Mouse (Mus musculus) heart, adult 2 months (tissue): ENCODE measurements around the gene Orai1. TPM values are rescaled to one million over a fixed set of nuclear protein-coding genes. Genes with fewer than 3 reads are reported as not detected.

Experiments
- DNase-seq, 2 experiments: peaks; one replicate each; pipeline ENCODE4 v3.0.0; 2021
- H3K27ac ChIP-seq: fragments of 200-600 bp; 2 replicates; pipeline ENCODE4 v1.8.1; 2022
- H3K27me3 ChIP-seq: fragments of 200-500 bp; 2 replicates; pipeline ENCODE4 v1.6.1; 2012; ENCODE audit warnings: mild to moderate bottlenecking, low read length, inconsistent platforms, mixed read lengths; ENCODE audit not compliant: control insufficient read depth, insufficient read depth
- H3K36me3 ChIP-seq: fragments of 200-500 bp; 2 replicates; pipeline ENCODE4 v1.6.1; 2012; ENCODE audit warnings: low read length, inconsistent platforms; ENCODE audit not compliant: control insufficient read depth, insufficient read depth
- H3K4me1 ChIP-seq: fragments of 200-500 bp; 2 replicates; pipeline ENCODE4 v1.6.1; 2011; ENCODE audit warnings: low read length; ENCODE audit not compliant: control insufficient read depth, insufficient read depth
- H3K4me3 ChIP-seq: fragments of 200-600 bp; 2 replicates; pipeline ENCODE4 v1.8.1; 2022
- H3K79me2 ChIP-seq: fragments of 200-500 bp; replicated peaks from 2 replicates; pipeline ENCODE4 v1.6.1; 2012; ENCODE audit warnings: mild to moderate bottlenecking, inconsistent platforms, low read length, moderate library complexity, mixed read lengths; ENCODE audit not compliant: control insufficient read depth, insufficient read depth
- H3K9ac ChIP-seq: fragments of 200-500 bp; 2 replicates; pipeline ENCODE4 v1.6.1; 2012; ENCODE audit warnings: low read depth, mild to moderate bottlenecking, control low read depth, inconsistent platforms, low read length, mixed read lengths
- CTCF ChIP-seq: fragments of 200-600 bp; IDR thresholded peaks from 2 replicates; pipeline ENCODE4 v1.8.1; 2022; ENCODE audit warnings: antibody characterized with exemption, mild to moderate bottlenecking, moderate library complexity
- EP300 ChIP-seq: fragments of 200-500 bp; IDR thresholded peaks from 2 replicates; pipeline ENCODE4 v1.6.1; 2011; ENCODE audit warnings: low read depth, low read length, control low read depth; ENCODE audit not compliant: insufficient read depth
- POLR2A ChIP-seq: fragments of 200-500 bp; IDR thresholded peaks from 2 replicates; pipeline ENCODE4 v1.6.1; 2011; ENCODE audit warnings: mild to moderate bottlenecking, low read depth, low read length, control low read depth; ENCODE audit not compliant: insufficient read depth
- WGBS: fragments of 180-500 bp; shearing (Covaris S2); methylation state at CpG from one replicate; pipeline ENCODE4 v1.1.7; 2018; 5-methylcytosine and 5-hydroxymethylcytosine counted together
- intact Hi-C: fragments of 180-260 bp; cut with DNase I; formaldehyde crosslinking; loops from one replicate; pipeline ENCODE4 v1.15.1; 2025
- polyA plus RNA-seq: library from polyadenylated mRNA; depleted of rRNA; stranded (reverse); fragments of >200 nt; gene quantifications from 2 replicates; pipeline ENCODE4 v1.2.3, GENCODE M21; 2012
- total RNA-seq, 2 experiments: library from RNA; stranded (reverse); gene quantifications; 2 replicates each; pipeline ENCODE4 v1.2.3; 2021

Gene Orai1
- total and polyA plus RNA-seq, 3 experiments, result 11.7 to 42.8 (median 15.8) TPM

DNA sequence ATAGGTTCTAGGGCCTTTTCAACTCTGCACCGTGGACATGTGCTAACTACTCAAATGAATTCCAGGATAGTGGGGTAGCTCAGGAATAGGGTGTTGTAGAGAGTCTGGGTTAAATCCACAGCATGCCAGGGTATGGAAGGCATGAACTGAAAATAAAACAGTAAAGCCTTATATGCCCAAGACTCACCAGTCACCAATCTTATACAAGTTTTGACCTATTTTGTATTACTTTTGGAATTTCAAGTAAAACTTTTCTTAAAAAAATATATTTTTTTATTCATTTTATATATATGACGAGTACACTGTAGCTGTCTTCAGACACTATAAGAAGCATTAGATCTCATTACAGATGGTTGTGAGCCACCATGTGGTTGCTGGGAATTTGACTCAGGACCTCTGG, 21.1 kb upstream of the Orai1 start:
- DNase-seq, result no peak
- no peak overlapping the region for H3K27ac ChIP-seq
- no peaks in the 10 kb centered on the region for H3K79me2 ChIP-seq
- H3K27me3 ChIP-seq, result no peaks in the 10 kb centered on the region
- H3K36me3 ChIP-seq, result no peaks in the 10 kb centered on the region
- intact Hi-C loops, result no loop called here
- H3K4me3 ChIP-seq, result no peak overlapping the region
- no peak overlapping the region for H3K9ac ChIP-seq
- 56% methylated on average over 2 of the region's 2 CpGs for WGBS
- H3K4me1 ChIP-seq, result no peaks in the 10 kb centered on the region
- no peak for TF ChIP-seq EP300
- TF ChIP-seq CTCF, result no peak
- TF ChIP-seq POLR2A, result no peak

- Histone ChIP-seq H3K27ac (no peak overlapping the region), H3K36me3 (no peaks in the 10 kb centered on the region), H3K27me3 (no peaks in the 10 kb centered on the region), H3K79me2 (no peaks in the 10 kb centered on the region), H3K9ac (no peak overlapping the region), H3K4me1 (no peaks in the 10 kb centered on the region), H3K4me3 (peak overlapping the region; percentile 36)
- DNase-seq, result peak; percentile 83 to 87
- TF ChIP-seq EP300, result no peak
- TF ChIP-seq CTCF, result no peak
- TF ChIP-seq POLR2A, result no peak
- intact Hi-C loops, result no loop called here
- WGBS, result 15% methylated on average over 5 of the region's 5 CpGs
Measured at GRCm38 (mm10) chr5:122994303-122994846, 20.5 kb upstream of the Orai1 start.

DNA sequence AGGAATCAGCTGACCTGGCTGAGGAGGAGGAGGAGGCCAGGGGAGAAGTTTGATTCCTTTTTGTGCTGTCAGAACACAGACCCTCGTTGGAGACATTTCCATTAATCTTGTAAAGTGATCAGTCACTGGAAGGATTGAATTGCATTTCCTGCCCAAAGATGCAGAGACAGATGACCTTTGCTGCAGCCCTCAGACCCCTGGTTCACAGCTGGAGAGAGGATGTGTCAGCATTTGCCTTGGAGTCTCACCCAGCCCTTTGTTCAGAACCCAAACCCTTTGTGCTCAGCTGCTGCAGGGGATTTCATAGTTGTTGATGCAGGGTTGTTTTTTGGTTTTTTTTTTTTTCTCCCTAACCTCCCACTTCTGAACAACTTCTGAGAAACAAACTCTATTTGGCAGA, 20.0 kb upstream of the Orai1 start:
- no peak for DNase-seq
- TF ChIP-seq EP300 (no peak), CTCF (no peak), POLR2A (no peak)
- H3K36me3 ChIP-seq, result no peaks in the 10 kb centered on the region
- WGBS, result 14% methylated on average over 1 of the region's 1 CpGs
- no peak overlapping the region for H3K9ac ChIP-seq
- H3K79me2 ChIP-seq, result no peaks in the 10 kb centered on the region
- H3K4me3 ChIP-seq, result no peak overlapping the region
- H3K4me1 ChIP-seq, result no peaks in the 10 kb centered on the region
- intact Hi-C loops, result no loop called here
- H3K27me3 ChIP-seq, result no peaks in the 10 kb centered on the region
- H3K27ac ChIP-seq, result no peak overlapping the region; the same call in 1 of the 2 replicates

- Histone ChIP-seq H3K4me3 (no peak overlapping the region), H3K27ac (no peak overlapping the region), H3K79me2 (no peaks in the 10 kb centered on the region), H3K36me3 (no peaks in the 10 kb centered on the region), H3K9ac (no peak overlapping the region), H3K27me3 (no peaks in the 10 kb centered on the region), H3K4me1 (no peaks in the 10 kb centered on the region)
- intact Hi-C loops, result no loop called here
- WGBS, result 75% methylated on average over 18 of the region's 18 CpGs
- no peak for TF ChIP-seq POLR2A
- TF ChIP-seq CTCF, result no peak
- no peak for TF ChIP-seq EP300
- no peak for DNase-seq
Measured at GRCm38 (mm10) chr5:122997205-122998204, 17.4 kb upstream of the Orai1 start.

GRCm38 (mm10) chr5:123000901-123001300, 14.0 kb upstream of the Orai1 start:
- Histone ChIP-seq H3K9ac (no peak overlapping the region), H3K4me1 (no peaks in the 10 kb centered on the region), H3K36me3 (no peaks in the 10 kb centered on the region), H3K4me3 (no peak overlapping the region), H3K27ac (no peak overlapping the region), H3K79me2 (no peaks in the 10 kb centered on the region), H3K27me3 (no peaks in the 10 kb centered on the region)
- no peak for TF ChIP-seq EP300
- TF ChIP-seq CTCF, result no peak
- TF ChIP-seq POLR2A, result no peak
- WGBS, result 33% methylated on average over 1 of the region's 1 CpGs
- intact Hi-C loops, result no loop called here
- DNase-seq, result no peak

DNA sequence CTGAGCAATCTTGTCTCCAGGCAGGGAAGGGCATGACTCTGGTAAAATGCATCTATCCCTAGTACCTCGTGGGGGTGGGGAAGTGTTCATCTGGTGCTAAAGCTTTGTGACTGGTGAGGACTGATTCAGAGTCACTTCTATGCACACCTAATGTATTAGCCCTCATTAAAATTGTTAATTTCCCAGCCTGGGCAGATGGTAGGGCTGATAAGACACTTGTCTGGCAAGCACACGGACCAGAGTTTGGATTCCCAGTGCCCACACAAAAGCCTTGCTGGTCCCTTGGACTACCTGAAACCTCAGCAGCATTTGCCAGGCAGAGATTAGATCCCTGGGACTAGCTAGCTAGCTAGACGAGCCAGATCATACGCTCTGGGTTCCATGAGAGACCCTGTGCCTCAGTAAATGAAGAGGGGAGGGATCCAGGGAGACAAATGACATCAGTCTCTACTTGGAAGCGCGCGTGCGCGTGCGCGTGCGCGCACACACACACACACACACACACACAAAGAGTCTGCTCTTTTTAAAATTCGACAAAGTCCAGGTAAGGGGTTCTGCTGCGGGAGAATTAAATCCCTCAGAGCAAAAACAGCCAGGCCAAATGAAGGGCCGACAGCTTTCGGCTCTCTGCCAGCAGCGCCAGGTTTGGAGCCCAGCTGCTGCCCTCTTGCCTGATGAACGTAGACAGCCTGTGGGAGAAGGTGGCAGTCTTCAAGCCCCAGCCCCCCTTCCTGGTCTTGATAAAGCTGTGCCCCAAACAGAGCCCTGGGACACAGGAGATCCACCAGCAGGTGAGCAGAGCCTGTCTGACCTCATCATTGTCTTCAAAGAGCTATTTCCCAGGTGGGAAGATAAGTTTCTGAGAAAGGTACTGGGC, 8.9 kb upstream of the Orai1 start:
- Histone ChIP-seq H3K27ac (no peak overlapping the region), H3K79me2 (no peaks in the 10 kb centered on the region), H3K9ac (no peak overlapping the region), H3K4me3 (no peak overlapping the region), H3K27me3 (no peaks in the 10 kb centered on the region), H3K36me3 (no peaks in the 10 kb centered on the region), H3K4me1 (no peaks in the 10 kb centered on the region)
- intact Hi-C loops, result no loop called here
- 64% methylated on average over 19 of the region's 19 CpGs for WGBS
- TF ChIP-seq CTCF (no peak), EP300 (no peak), POLR2A (no peak)
- DNase-seq, result no peak
